Mouse (Mus musculus) liver, embryonic 11.5 days (tissue): ENCODE measurements around the gene Dffa. TPM values are rescaled to one million over a fixed set of nuclear protein-coding genes. Genes with fewer than 3 reads are reported as not detected.
"Not testable (repeated sequence)": the region's sequence is repeated elsewhere in the genome, so short reads cannot be mapped to it uniquely, and the experiment has no call there.

Experiments
- ATAC-seq: fragments of 200-750 bp; cut with Nextera tagmentation; replicated peaks from 2 replicates; pipeline ENCODE4 v1.8.0; 2017; ENCODE audit warnings: moderate number of reproducible peaks, mild to moderate bottlenecking, moderate TSS enrichment, moderate library complexity; ENCODE audit not compliant: low FRiP score
- DNase-seq: peaks from one replicate; pipeline ENCODE4 v3.0.0-alpha.2; 2017; ENCODE audit warnings: low spot score
- H3K27ac ChIP-seq: fragments of 300-500 bp; sonication (generic); 2 replicates; pipeline ENCODE4 v1.5.1; 2014; ENCODE audit warnings: mild to moderate bottlenecking, low read depth, low read length, control low read depth
- H3K27me3 ChIP-seq: fragments of 300-500 bp; sonication (generic); replicated peaks from 2 replicates; pipeline ENCODE4 v1.6.1; 2014; ENCODE audit warnings: low read length, mixed read lengths; ENCODE audit not compliant: control insufficient read depth, insufficient read depth
- H3K36me3 ChIP-seq: fragments of 300-500 bp; sonication (generic); 2 replicates; pipeline ENCODE4 v1.6.1; 2014; ENCODE audit warnings: mild to moderate bottlenecking, low read length, moderate library complexity, mixed read lengths; ENCODE audit not compliant: control insufficient read depth, insufficient read depth
- H3K4me1 ChIP-seq: fragments of 300-500 bp; sonication (generic); replicated peaks from 2 replicates; pipeline ENCODE4 v1.6.1; 2014; ENCODE audit warnings: low read length, mixed read lengths; ENCODE audit not compliant: control insufficient read depth, insufficient read depth
- H3K4me2 ChIP-seq: fragments of 300-500 bp; sonication (generic); 2 replicates; pipeline ENCODE4 v1.6.1; 2014; ENCODE audit warnings: mild to moderate bottlenecking, control low read depth, moderate library complexity
- H3K4me3 ChIP-seq: fragments of 300-500 bp; sonication (generic); 2 replicates; pipeline ENCODE4 v1.5.1; 2014; ENCODE audit warnings: low read depth, low read length, control low read depth
- H3K9ac ChIP-seq: fragments of 300-500 bp; sonication (generic); 2 replicates; pipeline ENCODE4 v1.6.1; 2014; ENCODE audit warnings: low read depth, low read length, control low read depth
- H3K9me3 ChIP-seq: fragments of 300-500 bp; sonication (generic); 2 replicates; pipeline ENCODE4 v1.6.1; 2016; ENCODE audit warnings: low read length, inconsistent platforms, mixed read lengths; ENCODE audit not compliant: control insufficient read depth
- WGBS: fragments of 180-500 bp; shearing (Covaris S2); extraction: QIAGEN DNeasy Blood & Tissue Kit; methylation state at CpG from one replicate; pipeline ENCODE4 v1.1.7; 2014; 5-methylcytosine and 5-hydroxymethylcytosine counted together
- polyA plus RNA-seq: library from polyadenylated mRNA; unstranded; fragments of >200 nt; fragmentation: Nextera tagmentation; extraction: Ambion mirVana; gene quantifications from 2 replicates; pipeline ENCODE4 v1.2.1, GENCODE M21; 2014

Dffa gene
- polyA plus RNA-seq, 1 experiment from 2014 or later: 37.4 TPM

- Histone ChIP-seq H3K27ac (no peak overlapping the region), H3K27me3 (no peaks in the 10 kb centered on the region), H3K4me1 (peaks cover 6% of the 10 kb centered on the region), H3K36me3 (peaks cover 39% of the 10 kb centered on the region), H3K4me3 (no peak overlapping the region), H3K9ac (no peak overlapping the region), H3K9me3 (no peaks in the 10 kb centered on the region), H3K4me2 (no peak overlapping the region)
- DNase-seq: no peak
- 82% methylated on average over 6 of the region's 6 CpGs for WGBS
- ATAC-seq: no peak
Measured at GRCm38 (mm10) chr4:149161166-149161565, 57.2 kb downstream of the Dffa start.

- H3K27ac ChIP-seq: no peak overlapping the region
- no peak overlapping the region for H3K9ac ChIP-seq
- H3K4me1 ChIP-seq: peaks cover 6% of the 10 kb centered on the region
- 77% methylated on average over 1 of the region's 1 CpGs for WGBS
- H3K9me3 ChIP-seq: no peaks in the 10 kb centered on the region
- no peak for DNase-seq
- no peak overlapping the region for H3K4me3 ChIP-seq
- H3K27me3 ChIP-seq: no peaks in the 10 kb centered on the region
- H3K4me2 ChIP-seq: no peak overlapping the region
- ATAC-seq: no peak
- peaks cover 22% of the 10 kb centered on the region; the same call in 1 of the 2 replicates for H3K36me3 ChIP-seq
Measured at GRCm38 (mm10) chr4:149163196-149163595, 59.2 kb downstream of the Dffa start.

GRCm38 (mm10) chr4:149164150-149164549 lies 60.2 kb downstream of the Dffa start:
- Histone ChIP-seq H3K4me3 (no peak overlapping the region), H3K36me3 (peaks cover 16% of the 10 kb centered on the region; the same call in 1 of the 2 replicates), H3K9ac (no peak overlapping the region), H3K4me2 (no peak overlapping the region), H3K9me3 (no peaks in the 10 kb centered on the region), H3K27ac (no peak overlapping the region), H3K4me1 (peaks cover 6% of the 10 kb centered on the region), H3K27me3 (no peaks in the 10 kb centered on the region)
- ATAC-seq: no peak
- DNase-seq: no peak
- 73% methylated on average over 5 of the region's 5 CpGs for WGBS

- WGBS: 0% methylated on average over 59 of the region's 59 CpGs
- no peaks in the 10 kb centered on the region for H3K9me3 ChIP-seq
Measured at GRCm38 (mm10) chr4:149166215-149166946, 62.4 kb downstream of the Dffa start, which contains the start of gene Pgd. TSS of gene Pgd (minus strand) at chr4:149166771.

GRCm38 (mm10) chr4:149166957-149167611 lies 63.1 kb downstream of the Dffa start:
- Histone ChIP-seq H3K4me1 (peaks cover 9% of the 10 kb centered on the region), H3K36me3 (peaks cover 2% of the 10 kb centered on the region; the same call in 1 of the 2 replicates), H3K4me3 (peak overlapping the region; percentile 86), H3K9me3 (no peaks in the 10 kb centered on the region), H3K27ac (peak overlapping the region; percentile 70), H3K9ac (peak overlapping the region; percentile 73), H3K4me2 (peak overlapping the region; percentile 79), H3K27me3 (no peaks in the 10 kb centered on the region)
- ATAC-seq: peak; percentile 40
- WGBS: 2% methylated on average over 27 of the region's 27 CpGs
- DNase-seq: peak; percentile 72

More at GRCm38 (mm10) chr4:149166215-149166946, 62.4 kb downstream of the Dffa start, which contains the start of gene Pgd:
- peak; percentile 95 for DNase-seq
- peak; percentile 99 for ATAC-seq
- peaks cover 3% of the 10 kb centered on the region; the same call in 1 of the 2 replicates for H3K36me3 ChIP-seq
- peak within 1 kb of the TSS; percentile 86 for H3K4me3 ChIP-seq
- H3K4me1 ChIP-seq: peaks cover 8% of the 10 kb centered on the region
- H3K9ac ChIP-seq: peak within 1 kb of the TSS; percentile 87
- H3K4me2 ChIP-seq: peak within 1 kb of the TSS; percentile 86
- H3K27ac ChIP-seq: peak within 1 kb of the TSS; percentile 71
- no peaks in the 10 kb centered on the region for H3K27me3 ChIP-seq

GRCm38 (mm10) chr4:149168016-149168415 lies 64.1 kb downstream of the Dffa start:
- WGBS: 27% methylated on average over 2 of the region's 2 CpGs
- Histone ChIP-seq H3K4me1 (peaks cover 11% of the 10 kb centered on the region), H3K4me3 (peak overlapping the region; percentile 86), H3K27ac (no peak overlapping the region), H3K9ac (no peak overlapping the region), H3K36me3 (no peaks in the 10 kb centered on the region; the same call in 1 of the 2 replicates), H3K4me2 (peak overlapping the region; percentile 79), H3K27me3 (no peaks in the 10 kb centered on the region), H3K9me3 (no peaks in the 10 kb centered on the region)
- ATAC-seq (no peak), DNase-seq (no peak)

- H3K4me1 ChIP-seq: peaks cover 11% of the 10 kb centered on the region
- H3K27ac ChIP-seq, DNase-seq, H3K4me3 ChIP-seq, H3K4me2 ChIP-seq, ATAC-seq, H3K9me3 ChIP-seq, H3K36me3 ChIP-seq, H3K27me3 ChIP-seq, H3K9ac ChIP-seq: not testable (repeated sequence)
- 79% methylated on average over 7 of the region's 8 CpGs for WGBS
Measured at GRCm38 (mm10) chr4:149169926-149170325, 66.0 kb downstream of the Dffa start.
